Mouse (Mus musculus): Measurements from ENCODE around the gene Nfkbia.

Nfkbia gene

DNA sequence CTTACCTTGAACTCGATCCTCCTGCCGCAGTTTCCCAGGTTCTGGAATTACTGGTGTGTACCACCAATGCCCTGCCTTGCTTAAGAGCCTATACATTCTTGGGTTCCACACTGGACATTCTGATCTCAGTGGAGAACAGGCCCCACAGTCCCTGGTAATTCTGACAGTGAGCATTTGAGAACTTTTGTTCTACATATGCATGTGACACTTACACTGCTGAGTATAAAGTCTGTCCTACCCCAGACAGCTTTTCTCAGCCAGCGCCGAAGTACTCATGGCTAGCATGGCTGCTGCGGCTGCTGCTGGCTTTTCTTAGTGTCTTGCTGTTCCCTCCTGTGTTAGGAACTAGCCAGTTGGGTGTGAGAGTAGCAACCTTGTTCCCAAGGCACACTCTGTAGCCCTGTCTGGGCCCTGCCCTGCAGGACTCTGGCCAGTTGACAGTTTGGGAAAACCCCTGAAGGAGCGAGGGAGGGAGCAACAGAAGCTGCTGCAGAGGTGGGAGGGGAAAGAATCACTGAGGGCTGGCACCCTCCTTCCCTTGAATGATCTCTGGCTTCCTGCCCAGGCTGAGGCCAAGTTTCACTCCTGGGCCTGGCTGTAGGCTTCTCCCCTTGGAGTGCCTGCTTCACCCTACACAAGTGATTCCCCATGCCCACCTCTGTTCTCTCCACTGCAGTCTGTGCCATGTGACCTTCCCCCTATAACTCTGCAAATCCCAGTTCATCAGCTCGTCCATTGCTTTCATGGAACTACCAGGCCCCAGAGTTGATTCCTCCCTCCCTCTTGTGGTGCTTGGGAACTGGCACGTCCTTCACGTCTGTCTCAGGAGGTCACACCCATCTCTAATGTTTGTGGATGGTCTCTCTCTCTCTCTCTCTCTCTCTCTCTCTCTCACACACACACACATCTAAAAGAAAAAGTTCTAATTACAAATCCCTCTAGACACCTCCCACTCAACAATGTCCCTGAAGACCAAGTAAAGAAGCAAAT lies 49.3 kb downstream of the Nfkbia start:
- DNase-seq (ENCODE audit: low read depth, low spot score) = no peak

DNA sequence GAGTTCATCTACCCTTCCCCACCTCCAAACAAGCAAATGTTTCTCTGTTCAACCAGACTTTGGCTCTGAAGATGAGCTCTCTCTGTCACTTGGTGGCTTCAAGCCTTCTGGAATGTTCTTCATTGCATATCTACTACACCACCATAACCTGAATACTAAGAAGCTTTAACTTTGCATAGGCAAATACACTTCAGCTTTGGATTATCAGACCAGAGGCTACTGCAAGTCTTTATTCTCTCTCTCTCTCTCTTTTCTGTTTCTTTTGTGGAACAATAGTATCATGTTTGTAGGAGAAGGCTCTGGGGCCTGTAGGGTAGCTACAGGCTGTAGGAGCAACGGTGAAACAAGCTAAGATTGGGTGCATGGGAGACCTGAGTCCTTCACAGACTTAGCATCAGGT lies 50.2 kb downstream of the Nfkbia start:
- DNase-seq (ENCODE audit: low read depth, low spot score) = no peak

DNA sequence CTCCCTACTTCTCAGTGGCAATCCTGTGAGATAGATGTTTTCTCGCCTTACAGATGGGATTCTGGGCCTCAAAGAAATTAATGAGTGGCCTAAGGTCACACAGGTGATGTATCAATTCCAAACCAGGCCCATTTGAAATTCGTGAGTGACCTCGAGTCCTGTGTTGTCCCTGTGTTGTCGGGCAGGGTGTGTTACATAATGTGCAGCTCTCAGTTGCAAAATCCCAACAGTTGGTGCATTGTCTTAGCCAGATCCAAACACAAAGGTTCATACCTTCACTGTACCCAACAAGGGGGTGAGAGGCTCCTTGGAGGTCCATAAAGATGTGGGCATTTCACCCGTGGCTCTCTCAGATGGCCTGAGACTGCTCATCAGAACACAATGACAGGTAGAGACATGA lies 52.0 kb downstream of the Nfkbia start:
- DNase-seq (ENCODE audit: low read depth, low spot score) = no peak

Data from telencephalon, adult 2 months (tissue).